Mouse (Mus musculus) embryonic fibroblast, embryonic 13.5 days (primary cell): ENCODE measurements around the gene H6pd. TPM values are rescaled to one million over a fixed set of nuclear protein-coding genes. Genes with fewer than 3 reads are reported as not detected.

ENCODE experiments used
- H3K27ac ChIP-seq: 2 replicates; pipeline ENCODE4 v1.5.1; 2012; ENCODE audit warnings: low read length, control low read depth, inconsistent platforms; ENCODE audit not compliant: insufficient read depth
- H3K4me1 ChIP-seq: 2 replicates; pipeline ENCODE4 v1.6.1; 2011; ENCODE audit warnings: low read length; ENCODE audit not compliant: control insufficient read depth, insufficient read depth
- H3K4me3 ChIP-seq: 2 replicates; pipeline ENCODE4 v1.5.1; 2011; ENCODE audit warnings: mild to moderate bottlenecking, control low read depth, low read length; ENCODE audit not compliant: insufficient read depth
- CTCF ChIP-seq: IDR thresholded peaks from 2 replicates; pipeline ENCODE4 v1.5.1; 2011; ENCODE audit warnings: mild to moderate bottlenecking, control low read depth, low read length, moderate library complexity, borderline replicate concordance; ENCODE audit not compliant: insufficient read depth
- POLR2A ChIP-seq: IDR thresholded peaks from 2 replicates; pipeline ENCODE4 v1.6.1; 2011; ENCODE audit warnings: low read depth, mild to moderate bottlenecking, control low read depth, low read length, moderate library complexity
- polyA plus RNA-seq: library from polyadenylated mRNA; stranded (reverse); fragments of >200 nt; gene quantifications from 2 replicates; pipeline ENCODE4 v1.2.4, GENCODE M21; 2011; ENCODE audit warnings: low read depth; ENCODE audit not compliant: missing spikeins, insufficient read length

H6pd gene
- polyA plus RNA-seq, 1 experiment = 59.2 TPM

- no peak for TF ChIP-seq CTCF
- no peak for TF ChIP-seq POLR2A
- Histone ChIP-seq H3K4me3 (no peak overlapping the region), H3K27ac (no peak overlapping the region), H3K4me1 (peaks cover 18% of the 10 kb centered on the region; the same call in 1 of the 2 replicates)
These were observed 71.9 kb downstream of the H6pd start for GRCm38 (mm10) chr4:149936921-149937320.

- no peak for TF ChIP-seq POLR2A
- no peak for TF ChIP-seq CTCF
- no peak overlapping the region for H3K4me3 ChIP-seq
- no peak overlapping the region for H3K27ac ChIP-seq
- H3K4me1 ChIP-seq = 0 out of 2 replicates have a peak, but pooled peaks cover 16% of the 10 kb centered on the region
These were observed 73.4 kb downstream of the H6pd start for GRCm38 (mm10) chr4:149935470-149935869.

GRCm38 (mm10) chr4:149933519-149934245 lies 75.1 kb downstream of the H6pd start:
- Histone ChIP-seq H3K27ac (no peak overlapping the region), H3K4me1 (peaks cover 13% of the 10 kb centered on the region; the same call in 1 of the 2 replicates), H3K4me3 (no peak overlapping the region)
- no peak for TF ChIP-seq POLR2A
- no peak for TF ChIP-seq CTCF

- Histone ChIP-seq H3K27ac (no peak overlapping the region), H3K4me1 (peaks cover 9% of the 10 kb centered on the region; the same call in 1 of the 2 replicates), H3K4me3 (no peak overlapping the region)
- no peak for TF ChIP-seq CTCF
- TF ChIP-seq POLR2A = no peak
These were observed 75.8 kb downstream of the H6pd start for GRCm38 (mm10) chr4:149933025-149933424.

- H3K4me1 ChIP-seq = peaks cover 9% of the 10 kb centered on the region; the same call in 1 of the 2 replicates
- no peak overlapping the region for H3K27ac ChIP-seq
- TF ChIP-seq POLR2A (no peak), CTCF (no peak)
- H3K4me3 ChIP-seq = no peak overlapping the region
These were observed 76.6 kb downstream of the H6pd start for GRCm38 (mm10) chr4:149932108-149932815.

GRCm38 (mm10) chr4:149930755-149931154 lies 78.1 kb downstream of the H6pd start:
- Histone ChIP-seq H3K27ac (no peak overlapping the region), H3K4me3 (no peak overlapping the region), H3K4me1 (peaks cover 9% of the 10 kb centered on the region; the same call in 1 of the 2 replicates)
- no peak for TF ChIP-seq CTCF
- TF ChIP-seq POLR2A = no peak

Other genes with a start within 250 kb of the H6pd start
- gene Slc25a33, start 234.7 kb downstream of the H6pd start, polyA plus RNA-seq = 5.7 and 7.4 TPM in 2 replicates
- 36.4 and 40.9 TPM in 2 replicates for gene Spsb1, start 54.0 kb downstream of the H6pd start, polyA plus RNA-seq
- 2.0 and 2.3 TPM in 2 replicates for gene Gpr157, start 78.3 kb upstream of the H6pd start, polyA plus RNA-seq
- 0.83 TPM in 1 of 2 replicates, not detected in the other for gene Slc2a5, start 110.3 kb upstream of the H6pd start, polyA plus RNA-seq
- gene Slc2a7, start 139.9 kb upstream of the H6pd start, polyA plus RNA-seq = not detected in 2 replicates
- 2.7 and 7.0 TPM in 2 replicates for gene Car6, start 192.3 kb upstream of the H6pd start, polyA plus RNA-seq
- gene Eno1, start 227.7 kb upstream of the H6pd start, polyA plus RNA-seq = 672 and 858 TPM in 2 replicates